Mouse (Mus musculus) heart, adult 8-10 months (tissue): ENCODE data around the gene Robo3. TPM values are rescaled to one million over a fixed set of nuclear protein-coding genes. Genes with fewer than 3 reads are reported as not detected.
A peak's percentile ranks its signal among the peaks of the same experiment; 100 is the strongest.

Experiments
- DNase-seq: peaks from one replicate; pipeline ENCODE4 v3.0.0; 2022; ENCODE audit warnings: low spot score
- total RNA-seq, 4 experiments: library from RNA; stranded (reverse); gene quantifications; 2 replicates each; pipeline ENCODE4 v1.2.4; 2022

Robo3 gene
- total RNA-seq, 4 experiments from 2014 or later: not detected

DNA sequence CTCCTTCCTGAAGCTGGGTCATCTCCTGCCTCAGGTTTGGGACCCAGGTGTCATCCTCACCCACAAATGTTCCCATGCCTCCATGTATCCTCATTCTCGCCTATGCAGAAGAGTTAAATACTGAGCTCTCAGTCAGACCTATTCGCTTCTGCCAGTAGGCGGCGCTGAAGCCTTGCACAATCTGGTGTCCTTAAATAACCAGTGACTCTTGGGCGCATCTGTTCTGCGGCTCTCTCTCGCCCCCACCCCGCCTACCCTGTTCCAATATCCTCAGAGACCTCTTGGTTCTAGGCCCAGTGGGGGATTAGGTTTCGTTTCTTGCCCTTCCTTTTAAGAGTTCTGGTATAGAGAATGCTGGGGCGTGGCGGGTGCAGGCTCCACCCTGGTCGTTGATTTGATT, 2.5 kb downstream of the Robo3 start:
- peak; percentile 80 for DNase-seq

DNA sequence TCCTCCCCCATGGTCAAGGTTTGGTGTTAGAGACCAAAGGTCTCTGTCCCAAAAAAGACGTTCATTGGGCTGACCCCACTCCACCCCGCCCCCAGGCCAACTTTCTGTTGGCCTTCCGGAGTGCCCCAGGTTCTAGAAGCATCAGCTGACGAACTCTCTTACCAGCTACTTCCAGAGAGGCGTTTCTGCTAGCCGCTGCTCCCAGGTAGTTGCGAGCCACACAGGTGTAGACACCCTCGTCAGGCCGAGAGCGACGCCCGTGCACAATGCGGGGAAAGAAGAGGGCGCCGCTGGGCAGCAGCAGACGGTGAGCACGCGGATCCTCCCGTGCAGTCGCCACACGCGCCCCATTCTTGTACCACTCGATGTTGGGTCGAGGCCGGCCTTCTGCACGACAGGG, 3.7 kb downstream of the Robo3 start:
- no peak for DNase-seq

DNA sequence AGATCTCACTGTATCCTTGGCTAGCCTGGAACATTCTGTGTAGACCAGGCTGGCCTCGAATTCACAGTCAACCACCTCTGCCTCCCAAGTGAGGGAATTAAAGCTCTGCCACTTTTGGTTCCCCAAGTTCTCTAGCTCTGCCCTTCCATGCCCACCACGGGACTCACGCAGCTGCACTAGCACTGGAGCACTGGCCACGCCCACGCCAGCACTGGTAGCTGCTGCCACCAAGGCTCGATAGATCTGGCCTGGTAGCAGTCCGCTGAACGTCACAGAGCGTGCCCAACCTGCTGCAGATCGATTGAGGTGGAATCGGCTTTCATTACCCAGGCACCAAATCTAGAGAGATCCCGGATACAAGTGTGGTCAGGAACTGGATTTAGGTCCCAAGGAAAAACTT, 11.8 kb downstream of the Robo3 start:
- no peak for DNase-seq

DNA sequence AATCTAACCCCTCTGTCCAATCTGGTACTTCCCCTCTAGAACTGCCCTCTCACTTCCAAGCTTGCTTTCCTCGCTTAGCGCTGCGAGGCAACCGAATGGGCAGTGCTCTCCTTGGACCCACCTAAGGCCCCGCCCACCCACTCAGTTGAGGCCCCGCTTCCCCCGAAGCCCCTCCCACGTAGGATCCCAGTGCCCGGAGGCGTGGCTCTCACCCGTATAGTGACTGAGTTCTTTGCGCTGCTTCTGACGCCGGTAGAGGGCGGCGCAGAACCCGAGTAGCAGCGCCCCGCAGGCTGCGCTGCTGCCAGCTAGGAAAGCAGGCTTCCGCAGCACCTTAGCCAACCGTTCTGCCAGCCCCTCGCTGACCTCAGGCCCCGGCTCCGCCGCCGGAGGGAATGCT, 12.4 kb downstream of the Robo3 start:
- peak; percentile 75 for DNase-seq

DNA sequence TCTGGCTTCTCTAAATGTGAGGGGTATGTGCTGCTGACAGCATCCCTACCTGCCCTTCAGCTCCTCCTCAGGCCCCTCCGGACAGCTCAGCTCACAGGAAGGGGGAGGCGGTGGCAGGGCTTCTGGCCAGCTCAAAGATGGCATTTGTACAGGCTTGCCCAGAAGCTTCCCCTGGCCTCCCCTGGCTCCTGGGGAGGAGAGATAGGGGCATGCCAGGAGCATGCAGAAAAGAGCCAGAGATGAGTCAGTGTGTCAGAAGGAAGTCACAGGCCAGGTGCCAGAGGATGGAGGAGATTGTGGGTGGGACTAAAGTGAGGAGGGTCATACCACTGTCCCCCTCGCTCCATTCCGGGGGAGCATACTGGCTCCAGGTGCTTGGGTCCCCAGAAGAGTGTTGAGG, 14.3 kb downstream of the Robo3 start:
- DNase-seq: no peak

DNA sequence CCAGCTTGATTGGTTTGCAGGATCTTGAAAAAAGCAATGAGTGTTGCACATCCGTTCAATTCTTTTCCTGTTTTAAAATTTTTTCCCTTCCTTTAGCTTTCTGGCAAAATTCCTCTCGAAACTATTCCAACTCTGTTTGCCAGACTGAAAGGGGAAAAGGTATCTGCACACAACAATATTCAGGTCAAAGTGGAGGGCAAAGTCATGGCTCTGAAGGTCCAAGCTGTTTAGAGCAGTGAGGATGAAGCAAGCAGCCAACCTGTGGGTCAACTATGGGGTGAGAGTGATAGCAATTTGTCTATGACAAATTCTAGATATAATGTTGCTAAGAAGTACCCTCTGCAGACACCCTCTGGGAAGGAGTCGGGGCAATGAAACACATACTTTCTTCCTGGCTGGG, 18.4 kb downstream of the Robo3 start:
- DNase-seq: no peak

DNA sequence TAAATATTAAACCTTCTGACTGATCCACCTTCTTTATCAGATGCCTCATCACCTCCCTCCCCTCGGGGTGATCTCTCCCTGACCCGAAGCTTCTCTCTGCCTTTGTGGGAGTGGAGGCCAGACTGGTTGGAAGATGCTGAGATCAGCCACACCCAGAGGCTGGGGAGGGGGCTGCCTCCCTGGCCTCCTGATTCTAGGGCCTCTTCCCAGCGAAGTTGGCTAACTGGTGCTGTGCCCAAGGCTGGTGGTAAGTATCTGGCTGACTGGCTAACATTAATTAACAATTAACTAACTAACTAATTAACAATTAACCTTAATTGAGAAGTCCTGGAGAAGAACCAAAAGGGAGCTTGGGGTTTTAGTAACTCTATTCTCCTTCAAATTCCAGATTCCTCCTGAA, 20.1 kb downstream of the Robo3 start:
- DNase-seq: no peak

DNA sequence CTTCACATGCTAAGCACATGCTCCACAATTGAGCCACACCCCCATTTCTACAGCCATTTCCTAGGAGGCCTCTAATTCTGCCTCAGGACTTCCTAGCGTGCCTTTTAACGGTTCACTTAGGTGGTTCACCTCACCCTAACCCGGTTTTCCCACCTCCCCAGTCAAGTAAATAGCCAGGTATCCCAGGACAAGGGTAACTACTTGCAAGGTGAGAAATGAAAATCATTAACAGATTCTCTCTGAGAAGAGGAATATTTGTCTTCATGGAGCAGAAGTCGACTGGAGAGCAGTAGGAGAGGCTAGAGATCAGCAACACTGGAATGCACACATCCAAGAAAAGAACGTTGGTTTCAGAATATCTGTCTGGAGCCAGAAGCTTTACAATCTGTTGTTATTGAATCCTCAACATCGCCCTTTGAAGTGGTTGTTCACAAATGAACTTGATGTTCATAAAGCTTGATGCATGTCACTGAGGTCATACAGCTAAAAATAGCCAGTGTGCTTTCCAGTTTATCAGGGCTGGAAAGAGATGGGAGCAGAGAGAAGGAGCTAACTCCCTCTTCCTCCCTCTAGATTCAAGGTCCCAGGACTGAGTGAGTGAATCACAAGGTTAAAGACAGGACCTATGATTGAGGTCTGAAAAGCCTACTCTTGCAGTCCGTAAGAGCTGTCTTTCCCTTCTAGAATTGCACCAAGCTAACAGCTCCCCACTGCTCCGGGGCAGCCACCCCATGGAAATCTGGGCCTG, 23.2 kb downstream of the Robo3 start:
- DNase-seq: peak; percentile 32

DNA sequence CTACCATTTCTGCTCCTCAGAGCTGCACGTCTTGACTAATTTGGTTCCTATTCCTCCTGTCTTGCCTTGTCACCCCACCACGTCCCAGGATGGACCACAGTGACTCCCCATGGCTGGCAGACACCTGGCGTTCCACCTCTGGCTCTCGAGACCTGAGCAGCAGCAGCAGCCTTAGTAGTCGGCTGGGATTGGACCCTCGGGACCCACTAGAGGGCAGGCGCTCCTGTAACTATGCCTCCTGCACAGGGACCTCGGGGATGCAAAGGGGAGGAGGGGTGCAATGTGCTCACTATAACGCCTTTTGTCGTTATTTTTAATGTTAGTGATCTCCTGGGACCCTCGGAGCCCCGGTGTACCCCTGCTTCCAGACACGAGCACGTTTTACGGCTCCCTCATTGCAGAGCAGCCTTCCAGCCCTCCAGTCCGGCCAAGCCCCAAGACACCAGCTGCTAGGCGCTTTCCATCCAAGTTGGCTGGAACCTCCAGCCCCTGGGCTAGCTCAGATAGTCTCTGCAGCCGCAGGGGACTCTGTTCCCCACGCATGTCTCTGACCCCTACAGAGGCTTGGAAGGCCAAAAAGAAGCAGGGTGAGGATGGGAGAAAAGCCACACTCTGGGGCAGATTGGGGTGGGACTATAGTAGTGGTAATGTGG, 25.1 kb downstream of the Robo3 start:
- DNase-seq: no peak

DNA sequence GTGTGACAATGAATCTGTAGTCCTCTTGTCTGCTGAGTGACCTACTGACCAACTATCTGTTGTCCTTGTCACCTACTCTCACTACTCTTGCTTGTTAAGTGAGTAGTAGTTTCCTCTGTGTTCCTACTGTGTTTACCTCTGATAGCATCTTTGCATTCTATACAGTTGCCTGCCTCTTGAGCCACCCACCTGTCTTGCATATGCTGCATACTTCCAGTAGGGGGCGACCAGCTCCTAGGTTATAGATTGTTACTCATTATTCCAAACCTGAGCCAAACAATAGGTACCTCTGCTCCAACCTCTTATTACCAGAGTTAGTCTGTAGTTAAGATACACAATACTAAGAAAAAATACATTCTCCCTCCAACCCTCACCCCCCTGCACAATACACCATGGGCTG, 26.7 kb downstream of the Robo3 start:
- DNase-seq: no peak

DNA sequence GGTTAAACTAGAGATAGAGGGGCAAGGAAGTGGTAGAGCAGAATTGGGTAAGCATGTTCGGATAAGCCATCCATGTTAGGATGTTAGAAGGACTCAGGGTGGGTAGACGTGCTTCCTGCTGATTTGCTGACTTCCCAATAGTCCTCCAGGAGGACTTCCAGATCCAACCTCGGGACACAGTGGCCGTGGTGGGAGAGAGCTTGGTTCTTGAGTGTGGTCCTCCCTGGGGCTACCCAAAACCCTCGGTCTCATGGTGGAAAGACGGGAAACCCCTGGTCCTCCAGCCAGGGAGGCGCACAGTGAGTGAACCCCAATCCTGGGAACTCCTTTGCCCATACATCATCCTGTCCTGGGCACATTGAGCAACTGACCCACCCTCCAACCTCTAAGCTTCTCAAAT, 30.0 kb downstream of the Robo3 start:
- DNase-seq: no peak

DNA sequence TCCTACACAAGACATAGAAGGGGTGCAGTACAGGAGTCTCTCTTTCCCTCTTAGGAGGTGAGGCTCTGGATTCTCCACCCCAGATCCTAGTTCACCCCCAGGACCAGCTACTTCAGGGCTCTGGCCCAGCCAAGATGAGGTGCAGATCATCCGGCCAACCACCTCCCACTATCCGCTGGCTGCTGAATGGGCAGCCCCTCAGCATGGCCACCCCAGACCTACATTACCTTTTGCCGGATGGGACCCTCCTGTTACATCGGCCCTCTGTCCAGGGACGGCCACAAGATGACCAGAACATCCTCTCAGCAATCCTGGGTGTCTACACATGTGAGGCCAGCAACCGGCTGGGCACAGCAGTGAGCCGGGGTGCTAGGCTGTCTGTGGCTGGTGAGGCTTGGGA, 30.5 kb downstream of the Robo3 start:
- DNase-seq: no peak

DNA sequence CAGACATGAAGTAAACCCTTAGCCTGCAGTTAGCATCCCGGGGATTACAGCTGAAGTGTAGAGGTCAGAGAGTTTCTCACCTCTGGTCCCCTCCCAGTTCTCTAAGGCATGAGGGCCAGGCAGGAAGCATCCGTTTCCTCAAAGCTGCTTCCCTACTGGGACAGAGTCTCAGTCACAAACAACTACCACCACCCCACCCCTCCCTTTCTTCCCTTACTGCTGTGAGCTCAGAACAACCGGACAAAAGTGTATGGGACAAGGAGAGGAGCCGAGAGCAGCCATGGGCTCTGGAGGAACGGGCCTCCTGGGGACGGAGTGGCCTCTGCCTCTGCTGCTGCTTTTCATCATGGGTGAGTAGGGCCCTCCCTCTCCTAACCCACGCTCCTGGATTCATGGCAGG, 31.2 kb downstream of the Robo3 start, which contains the start of gene Robo4:
Gene Robo4, plus strand, starts transcription at position 96 of the 400 bp plus-strand sequence.
- peak; percentile 66 for DNase-seq

DNA sequence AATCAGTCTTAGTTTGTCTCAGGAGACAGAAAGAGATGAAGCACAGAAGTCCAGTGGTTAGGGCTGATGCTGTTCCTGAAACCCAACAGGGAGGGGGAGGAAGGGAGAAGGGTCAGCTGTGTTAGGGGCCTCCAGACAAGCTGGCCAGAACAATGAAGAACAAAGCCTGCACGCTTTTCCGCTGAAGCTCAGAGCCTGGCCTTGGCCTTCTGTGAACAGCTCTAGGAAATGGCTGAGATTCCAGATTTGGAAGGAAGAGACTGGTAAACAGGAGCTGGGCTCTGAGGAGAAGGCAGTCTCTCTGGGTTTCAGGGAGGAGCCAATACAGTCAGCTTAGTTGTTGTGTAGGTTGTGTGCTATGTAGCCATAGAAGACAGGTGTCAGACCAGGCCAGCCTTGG, 32.5 kb downstream of the Robo3 start:
- peak; percentile 74 for DNase-seq

DNA sequence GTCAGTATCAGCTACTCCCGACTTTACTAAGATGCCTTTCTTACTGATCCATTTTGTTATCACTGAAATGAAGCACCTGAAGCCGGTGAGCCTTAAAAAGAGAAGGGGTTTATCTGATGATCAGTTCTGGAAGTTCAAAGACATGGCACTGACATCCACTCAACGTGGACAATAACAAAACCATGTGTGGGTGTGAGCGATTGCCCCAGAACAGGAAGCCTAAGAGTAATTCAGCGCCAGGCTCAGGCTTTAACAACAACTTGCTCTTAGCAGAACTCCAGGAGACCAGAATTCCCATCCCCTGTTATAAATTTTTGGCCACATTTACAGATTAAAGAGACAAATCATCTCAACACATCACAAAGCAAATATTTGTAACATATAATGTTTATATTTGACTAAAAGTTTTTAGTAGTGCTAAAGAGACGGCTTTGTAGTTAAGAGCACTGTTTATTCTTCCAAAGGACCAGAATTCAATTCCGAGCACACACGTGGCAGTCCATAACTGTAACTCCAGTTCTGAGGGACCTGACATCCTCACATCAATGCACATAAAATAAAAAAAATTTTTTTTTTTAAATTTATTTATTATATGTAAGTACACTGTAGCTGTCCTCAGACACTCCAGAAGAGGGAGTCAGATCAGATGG, 39.4 kb downstream of the Robo3 start:
- no peak for DNase-seq

DNA sequence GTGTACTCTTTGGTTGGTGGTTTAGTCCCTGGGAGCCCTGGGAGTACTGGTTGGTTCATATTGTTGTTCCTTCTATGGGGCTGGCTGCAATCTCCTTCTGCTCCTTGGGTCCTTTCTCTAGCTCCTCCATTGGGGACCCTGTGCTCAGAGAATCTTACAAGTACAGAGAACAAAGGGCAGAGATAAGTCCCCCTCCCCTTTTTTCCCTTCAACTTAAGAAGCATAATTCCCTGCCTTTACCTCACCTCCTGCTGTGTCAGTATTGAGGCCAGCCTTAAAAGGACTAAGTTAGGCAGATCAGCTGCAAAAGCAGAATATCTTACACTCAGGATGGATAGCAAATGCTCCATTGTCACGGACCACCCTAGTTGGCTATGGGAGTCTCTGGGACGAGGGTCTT, 41.0 kb downstream of the Robo3 start:
- DNase-seq: no peak

DNA sequence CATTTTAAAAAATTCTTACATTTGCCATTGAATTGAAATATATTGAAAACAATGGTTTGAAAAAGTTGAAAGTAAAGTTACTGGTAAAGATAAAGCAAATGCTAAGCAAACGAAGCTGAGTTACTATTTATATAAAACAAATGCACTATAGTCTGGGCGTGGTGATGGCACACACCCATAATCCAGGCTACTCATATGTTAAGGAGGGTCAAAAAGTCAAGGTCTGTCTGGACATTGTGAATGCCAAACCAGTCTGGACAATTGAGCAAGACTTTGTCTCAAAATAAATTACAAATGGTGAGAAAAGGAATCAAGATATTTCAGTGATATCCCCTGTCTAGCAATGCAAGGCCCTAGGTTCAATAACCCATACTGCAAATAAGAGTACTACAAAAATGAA, 42.2 kb downstream of the Robo3 start:
- DNase-seq: no peak

DNA sequence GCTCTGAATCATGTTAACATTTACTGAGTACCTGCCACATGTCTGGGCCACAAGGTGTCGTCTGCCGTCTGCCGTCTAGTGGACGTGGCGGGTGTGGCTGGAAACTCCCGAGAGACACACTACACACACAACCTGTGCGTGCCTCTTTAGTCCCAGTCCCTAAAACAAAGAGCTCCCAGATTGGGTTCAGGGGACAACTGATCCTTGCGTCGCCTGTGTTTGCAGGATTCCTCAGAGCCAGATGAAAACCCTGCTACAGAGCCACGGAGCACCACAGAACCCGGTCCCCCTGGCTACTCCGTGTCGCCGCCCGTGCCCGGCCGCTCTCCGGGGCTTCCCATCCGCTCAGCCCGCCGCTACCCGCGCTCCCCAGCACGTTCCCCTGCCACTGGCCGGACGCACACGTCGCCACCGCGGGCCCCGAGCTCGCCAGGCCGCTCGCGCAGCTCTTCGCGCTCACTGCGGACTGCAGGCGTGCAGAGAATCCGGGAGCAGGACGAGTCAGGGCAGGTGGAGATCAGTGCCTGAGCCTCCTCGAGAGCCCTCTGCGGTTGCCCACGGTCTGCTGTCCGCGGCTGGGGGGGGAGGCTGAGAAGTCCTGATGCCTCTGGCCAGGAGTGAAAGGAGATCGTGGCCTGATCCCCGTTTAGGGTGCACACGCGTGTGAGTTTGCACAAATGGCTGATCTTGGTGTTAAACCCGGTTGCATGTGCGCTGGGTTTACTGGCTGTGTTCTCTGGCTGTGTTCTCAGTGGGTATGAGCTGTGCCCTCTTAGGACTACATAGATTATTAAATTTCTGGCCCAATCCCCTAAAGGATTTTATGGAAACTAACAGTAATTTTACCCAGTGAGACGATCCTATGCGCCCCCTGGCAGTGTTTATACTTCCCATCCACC, 48.5 kb downstream of the Robo3 start:
- DNase-seq: no peak

DNA sequence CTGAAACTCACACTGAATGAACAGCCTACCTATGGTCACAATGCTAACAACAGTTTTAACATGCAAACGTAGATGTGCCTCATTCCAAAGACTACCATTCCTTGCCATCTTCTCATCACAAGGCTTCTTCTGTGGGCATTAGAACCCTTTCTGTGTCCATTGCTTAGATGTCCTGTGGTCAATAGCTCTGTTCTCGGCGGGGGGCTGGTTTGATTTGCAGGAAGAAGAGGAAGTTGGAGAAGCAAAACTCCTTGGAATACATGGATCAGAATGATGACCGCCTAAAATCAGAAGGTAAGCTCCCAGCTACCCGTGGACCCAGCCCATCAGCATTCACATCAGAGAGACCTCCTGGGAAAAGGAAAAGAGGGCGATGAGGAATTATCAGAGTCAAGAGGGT, 49.9 kb downstream of the Robo3 start:
- no peak for DNase-seq

DNA sequence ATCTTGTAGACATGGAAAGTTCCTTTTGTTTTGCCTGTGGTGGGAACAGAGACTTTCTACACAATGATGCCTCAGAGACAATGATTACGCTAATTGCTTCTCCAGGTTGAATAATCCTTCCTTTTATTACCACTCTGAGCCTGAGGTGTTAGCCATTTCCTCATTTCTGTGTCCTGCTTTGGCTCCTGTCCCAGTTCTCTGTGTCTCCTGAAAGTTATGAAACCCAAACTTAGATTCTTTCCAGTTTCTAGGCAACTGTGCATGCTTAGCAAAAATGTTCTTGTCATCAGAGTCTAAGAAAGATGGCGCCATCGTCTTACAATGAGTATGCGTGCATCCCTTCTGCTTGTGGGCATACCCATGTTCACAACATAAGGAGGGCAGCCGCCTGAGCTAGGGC, 57.3 kb downstream of the Robo3 start:
- DNase-seq: peak; percentile 48

DNA sequence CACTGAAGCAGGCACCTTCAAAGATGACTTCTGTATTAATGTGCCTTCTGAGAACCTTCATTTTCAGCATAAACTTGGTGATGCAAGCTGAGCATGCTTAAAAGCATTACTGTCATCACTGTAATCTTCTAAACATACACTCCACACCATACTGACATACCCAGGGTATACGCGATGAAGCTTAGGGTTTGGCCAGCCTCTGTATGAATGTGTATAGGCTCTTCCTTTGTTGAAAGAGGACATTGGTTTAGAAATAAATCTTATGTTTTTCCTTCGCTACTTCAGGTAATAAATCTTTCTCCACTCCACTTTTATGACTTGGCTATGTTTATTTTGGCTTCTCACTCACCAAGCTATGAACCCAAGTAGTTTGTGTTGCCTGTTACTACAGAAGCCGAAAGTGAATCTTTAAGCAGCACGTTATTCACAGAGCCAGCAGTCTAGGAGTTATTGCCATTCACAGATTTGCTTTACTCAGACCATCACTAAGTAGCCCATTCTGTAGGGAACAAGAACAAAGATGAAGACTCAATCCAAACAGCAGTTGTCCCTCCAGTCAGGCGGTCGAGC, 61.7 kb downstream of the Robo3 start:
- no peak for DNase-seq

DNA sequence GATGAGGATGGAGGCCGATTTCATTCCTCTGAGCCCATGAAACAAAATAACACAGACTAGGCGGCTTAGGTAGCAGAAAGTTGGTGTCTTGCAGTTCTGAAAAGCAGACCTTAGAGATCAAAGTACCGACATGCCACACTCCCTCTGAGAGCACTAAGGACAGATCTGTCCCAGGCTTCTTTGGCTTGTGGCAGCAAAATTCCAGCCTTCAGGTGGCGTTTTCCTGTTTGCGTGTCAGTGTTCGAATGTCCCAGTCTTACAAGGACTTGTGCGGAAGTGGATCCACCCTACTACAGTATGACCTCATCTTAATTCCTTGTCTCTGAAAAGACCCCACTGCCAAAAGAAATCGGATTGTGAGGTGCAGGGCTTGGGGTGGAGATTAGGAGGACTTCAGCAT, 64.2 kb downstream of the Robo3 start:
- DNase-seq: peak; percentile 69
